Mouse (Mus musculus) liver (tissue): ENCODE measurements around the gene Thumpd1.
A peak's percentile ranks its signal among the peaks of the same experiment; 100 is the strongest.
"Not testable (repeated sequence)": the region's sequence is repeated elsewhere in the genome, so short reads cannot be mapped to it uniquely, and the experiment has no call there.

Experiments used
- DNase-seq: peaks from one replicate; pipeline ENCODE4 v3.0.0-alpha.2; 2020; ENCODE audit warnings: mixed read lengths

The Thumpd1 gene

GRCm38 (mm10) chr7:119720253-119720946 lies at the start of gene Thumpd1:
TSS of gene Thumpd1 (minus strand) at chr7:119720798.
- DNase-seq, result peak; percentile 90

- no peak for DNase-seq
Observed at GRCm38 (mm10) chr7:119769895-119770294, 49.3 kb upstream of the Thumpd1 start.

DNA sequence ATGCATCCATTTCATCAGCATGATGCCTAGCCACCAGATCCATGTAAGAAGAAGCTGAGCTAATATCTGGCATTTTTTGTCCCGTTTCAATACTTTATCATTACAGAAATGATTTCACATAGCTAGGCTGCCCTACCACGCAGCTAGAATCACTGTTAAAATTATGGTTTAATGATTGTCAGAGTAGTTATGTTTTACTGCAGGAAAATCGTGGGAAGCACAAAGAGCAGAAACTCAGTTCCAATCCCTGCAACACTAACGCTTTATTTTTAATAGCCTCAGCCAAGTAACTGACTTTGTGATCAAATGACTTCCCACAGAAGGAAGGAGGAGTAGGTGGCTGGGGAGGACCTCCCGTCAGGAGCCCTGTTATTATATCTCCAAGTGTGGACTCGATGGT lies 46.4 kb upstream of the Thumpd1 start:
- DNase-seq, result no peak

GRCm38 (mm10) chr7:119764377-119764776 lies 43.8 kb upstream of the Thumpd1 start:
- DNase-seq, result no peak

DNA sequence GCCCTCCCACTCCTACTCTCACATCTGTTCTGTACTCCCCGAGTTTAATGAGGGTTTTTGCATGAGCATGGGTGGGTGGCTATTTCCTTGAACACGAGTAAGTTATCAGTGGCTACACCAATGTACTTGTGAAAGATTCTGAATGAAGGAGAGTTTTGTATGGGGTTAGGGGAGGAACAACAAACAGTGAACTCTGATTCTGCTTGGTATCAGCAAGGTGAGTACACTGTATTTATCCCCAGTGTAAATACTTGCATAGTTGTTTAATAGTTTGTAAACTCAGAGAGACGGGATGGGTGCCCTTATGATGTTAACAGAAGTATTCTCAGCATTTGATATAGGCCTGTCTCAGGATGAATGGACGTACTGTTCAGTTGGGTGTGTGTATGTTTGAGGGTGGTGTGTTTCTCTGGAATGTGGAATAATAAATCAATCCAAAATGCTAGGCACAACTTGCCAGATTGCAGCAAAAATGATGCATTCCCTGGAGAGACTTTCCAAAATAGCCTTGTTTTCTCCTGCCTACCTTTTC lies 41.6 kb upstream of the Thumpd1 start:
- DNase-seq, result no peak

DNA sequence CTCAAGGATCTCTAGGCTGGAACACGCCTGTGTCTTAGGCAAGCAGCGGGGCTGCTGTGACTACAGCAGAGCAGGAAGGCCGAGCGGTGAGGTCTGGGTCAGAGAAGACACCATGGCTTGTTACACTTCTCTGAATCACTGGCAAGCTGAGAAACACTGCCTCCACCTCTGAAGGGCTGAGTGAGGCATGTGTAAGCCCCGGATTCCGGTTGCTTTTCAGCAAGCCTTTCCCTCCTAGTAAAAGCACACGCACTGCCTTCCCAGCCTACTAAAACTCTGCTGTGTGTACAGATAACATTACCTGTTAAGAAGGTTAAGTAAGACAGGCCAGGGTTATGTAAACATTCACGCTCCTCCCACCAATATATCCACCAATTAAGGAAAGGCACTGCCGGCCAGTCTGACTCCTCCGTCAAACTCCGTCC lies 39.9 kb upstream of the Thumpd1 start, which contains the start of gene Acsm3:
TSS of gene Acsm3 (plus strand) at position 397 of the 425 bp plus-strand sequence.
- no peak for DNase-seq

GRCm38 (mm10) chr7:119753696-119754095 lies 33.1 kb upstream of the Thumpd1 start:
- no peak for DNase-seq

DNA sequence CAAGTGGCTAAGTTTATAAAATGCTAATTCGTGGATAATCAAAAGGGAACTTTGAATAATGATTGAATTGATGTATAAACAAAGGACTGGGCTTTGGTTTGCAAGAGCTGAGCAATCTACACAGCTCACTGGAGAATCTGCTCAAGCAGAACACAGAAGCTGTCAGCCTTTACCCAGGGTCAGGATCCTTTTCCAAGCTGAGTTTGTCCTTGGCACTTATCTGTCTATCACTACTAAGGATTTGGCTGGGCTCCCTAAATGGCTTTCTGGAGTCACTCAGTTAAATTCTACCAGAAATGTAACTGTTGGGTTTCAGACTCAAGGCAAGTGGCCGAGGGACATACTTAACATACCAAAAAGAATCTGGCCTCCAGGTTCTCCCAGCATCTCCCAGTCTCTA lies 29.3 kb upstream of the Thumpd1 start:
- no peak for DNase-seq

- DNase-seq, result no peak
Observed at GRCm38 (mm10) chr7:119748761-119749160, 28.2 kb upstream of the Thumpd1 start.

- DNase-seq, result no peak
Observed at GRCm38 (mm10) chr7:119745869-119746268, 25.3 kb upstream of the Thumpd1 start.

DNA sequence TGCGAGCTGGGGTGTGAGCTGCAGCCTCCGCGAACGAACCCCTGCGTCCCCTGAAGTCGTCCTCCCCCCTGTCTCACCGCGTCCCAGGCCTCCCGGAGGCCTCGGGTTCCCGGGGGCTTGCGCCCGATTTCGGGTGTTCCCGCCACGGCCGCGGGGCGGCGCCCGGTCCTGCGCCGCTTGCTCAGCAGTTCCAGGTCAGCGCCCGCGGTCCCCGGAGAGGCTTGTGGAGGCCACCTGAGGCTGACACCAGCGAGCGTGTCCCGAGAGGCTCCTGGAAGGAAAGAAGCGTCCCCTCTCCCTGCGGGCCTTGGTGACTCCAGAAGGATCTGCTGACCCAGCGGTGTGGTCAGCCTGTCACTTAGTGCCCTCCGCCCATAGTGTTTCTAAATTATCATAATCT lies 23.7 kb upstream of the Thumpd1 start:
- peak; percentile 49 for DNase-seq

DNA sequence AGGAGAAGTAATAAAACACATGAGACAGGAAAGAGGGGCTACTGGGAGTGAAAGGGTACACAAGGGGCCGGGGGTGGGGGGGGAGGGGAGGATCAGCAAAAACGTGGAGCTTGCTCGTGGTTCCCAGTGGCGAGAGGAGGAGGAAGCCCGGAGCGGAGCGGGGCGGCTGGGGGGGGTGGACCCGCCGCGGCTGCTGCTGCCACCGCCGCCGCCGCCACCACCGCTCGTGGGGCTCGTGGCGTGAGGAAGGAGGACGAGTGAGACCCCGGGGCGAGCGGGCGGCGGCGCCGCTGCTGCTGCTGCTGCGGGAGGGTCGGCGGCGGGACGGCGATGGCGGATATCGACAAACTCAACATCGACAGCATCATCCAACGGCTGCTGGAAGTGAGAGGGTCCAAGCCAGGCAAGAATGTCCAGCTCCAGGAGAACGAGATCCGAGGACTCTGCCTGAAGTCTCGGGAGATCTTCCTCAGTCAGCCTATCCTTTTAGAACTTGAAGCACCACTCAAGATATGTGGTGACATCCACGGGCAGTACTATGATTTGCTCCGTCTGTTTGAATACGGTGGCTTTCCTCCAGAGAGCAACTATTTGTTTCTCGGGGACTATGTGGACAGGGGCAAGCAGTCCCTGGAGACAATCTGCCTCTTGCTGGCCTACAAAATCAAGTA lies 19.3 kb upstream of the Thumpd1 start:
- DNase-seq, result not testable (repeated sequence)

DNA sequence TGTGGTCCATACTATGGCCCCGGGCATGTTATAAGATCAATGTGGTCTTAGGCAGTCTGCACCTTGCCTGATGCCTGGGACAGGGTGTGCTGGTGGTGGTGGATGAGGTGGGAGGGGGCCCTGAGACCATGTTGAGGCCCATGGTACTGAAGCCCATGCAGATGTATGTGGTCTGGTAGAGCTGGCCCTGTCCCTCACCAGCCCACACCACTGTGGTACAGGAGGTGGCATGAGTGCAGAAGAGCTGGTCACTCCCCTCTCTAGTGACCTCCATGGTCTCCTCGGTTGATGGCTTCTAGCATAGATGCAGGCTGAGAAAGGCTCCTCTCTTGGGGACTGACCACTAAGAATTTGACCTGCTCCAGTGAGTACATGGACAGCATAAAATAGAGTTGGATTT lies 18.3 kb upstream of the Thumpd1 start:
- DNase-seq, result no peak

DNA sequence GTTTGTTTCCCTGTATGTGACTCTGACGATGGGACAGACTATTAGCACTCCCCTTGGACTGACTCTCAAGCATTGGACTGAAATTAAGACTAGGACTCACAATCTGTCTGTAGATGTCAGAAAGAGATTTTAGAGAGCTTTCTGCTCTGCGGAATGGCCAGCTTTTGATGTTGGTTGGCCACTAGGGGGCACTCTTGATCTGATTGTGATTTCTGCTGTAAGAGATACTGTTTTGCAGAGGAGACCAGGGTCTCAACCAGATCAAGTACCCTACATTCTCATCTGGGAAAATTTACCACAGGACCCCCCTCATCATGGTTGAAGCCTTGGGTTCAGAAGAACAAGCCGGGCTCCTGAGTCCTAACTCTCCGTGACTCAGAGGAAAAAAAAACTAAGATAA lies 10.7 kb upstream of the Thumpd1 start:
- DNase-seq, result peak; percentile 16

GRCm38 (mm10) chr7:119727621-119728020 lies 7.0 kb upstream of the Thumpd1 start:
- no peak for DNase-seq

DNA sequence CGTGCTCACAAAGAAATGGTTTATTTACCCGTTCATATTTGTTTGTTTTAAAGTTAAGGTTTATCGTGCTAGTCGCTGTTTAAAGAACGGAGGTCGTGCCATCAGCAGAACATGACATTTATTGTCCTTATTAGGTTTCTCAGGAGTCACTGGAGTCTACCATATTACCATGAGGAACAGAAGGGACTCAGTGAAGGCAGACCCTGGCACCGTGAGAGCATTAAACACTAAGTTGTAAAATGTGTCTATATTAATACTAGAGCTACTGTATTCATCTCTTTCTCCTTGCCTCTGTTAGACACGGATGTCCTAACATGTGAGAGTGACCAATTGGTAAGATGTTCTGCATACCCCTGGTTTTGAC lies 331 bp upstream of the Thumpd1 start:
- DNase-seq, result no peak

- DNase-seq, result no peak
Observed at GRCm38 (mm10) chr7:119714111-119714510, 6.5 kb downstream of the Thumpd1 start.

GRCm38 (mm10) chr7:119694926-119695325 lies 25.7 kb downstream of the Thumpd1 start:
- no peak for DNase-seq

DNA sequence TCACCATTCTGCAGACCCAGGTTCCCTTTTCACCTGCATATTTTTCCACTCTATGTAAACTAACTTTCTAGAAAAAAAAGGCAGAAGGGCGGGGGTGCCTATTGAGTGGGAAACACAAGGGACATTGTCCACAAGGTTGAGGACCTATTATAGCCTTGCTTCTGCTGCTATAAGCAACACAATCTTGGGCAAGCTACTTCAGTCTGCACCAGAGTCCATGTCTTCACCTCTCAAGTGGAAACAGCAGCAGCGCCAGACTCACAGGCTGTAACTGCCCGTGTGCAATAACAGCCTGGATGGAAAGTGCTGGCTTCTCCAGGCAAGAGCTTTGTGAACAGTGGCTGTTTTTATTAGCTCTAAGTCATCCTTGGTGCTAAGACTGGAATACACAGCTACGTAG lies 28.3 kb downstream of the Thumpd1 start:
- no peak for DNase-seq

- no peak for DNase-seq
Observed at GRCm38 (mm10) chr7:119689726-119690125, 30.9 kb downstream of the Thumpd1 start, which contains the start of gene Acsm4. TSS of gene Acsm4 (plus strand) at chr7:119690026.

DNA sequence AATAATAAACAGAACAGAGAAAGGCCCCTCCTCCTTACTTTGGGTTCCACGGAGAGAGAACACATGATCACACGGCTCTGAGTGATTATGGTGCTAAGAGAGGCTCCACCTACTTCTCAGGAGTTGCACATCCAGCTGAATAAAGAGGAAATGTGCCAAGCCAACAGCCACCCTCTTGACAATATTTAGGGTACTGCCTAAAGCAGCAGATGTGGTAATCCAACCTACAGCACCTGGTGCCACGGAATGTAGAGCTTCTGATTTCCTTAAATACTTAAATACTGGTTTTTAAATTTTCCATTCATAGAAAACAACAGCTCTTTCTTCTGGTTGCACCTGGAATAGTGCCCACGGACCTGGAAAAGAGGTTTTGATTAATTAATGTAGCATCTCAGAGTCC lies 37.9 kb downstream of the Thumpd1 start:
- no peak for DNase-seq

- DNase-seq, result no peak
Observed at GRCm38 (mm10) chr7:119680107-119680506, 40.5 kb downstream of the Thumpd1 start.

- DNase-seq, result peak; percentile 13
Observed at GRCm38 (mm10) chr7:119673465-119673864, 47.1 kb downstream of the Thumpd1 start.

- no peak for DNase-seq
Observed at GRCm38 (mm10) chr7:119670925-119671324, 49.7 kb downstream of the Thumpd1 start.
